Mouse (Mus musculus) small intestine, adult 2 months (tissue): ENCODE measurements around the gene Nhlrc3. TPM values are rescaled to one million over a fixed set of nuclear protein-coding genes. Genes with fewer than 3 reads are reported as not detected.

Experiments used
- H3K27ac ChIP-seq: fragments of 200-500 bp; 2 replicates; pipeline ENCODE4 v1.5.1; 2012; ENCODE audit warnings: low read depth, low read length, control low read depth, inconsistent platforms; ENCODE audit not compliant: insufficient read depth
- H3K27me3 ChIP-seq: fragments of 200-500 bp; 2 replicates; pipeline ENCODE4 v1.6.1; 2012; ENCODE audit warnings: mild to moderate bottlenecking, moderate library complexity, low read length, inconsistent platforms; ENCODE audit not compliant: control insufficient read depth, insufficient read depth
- H3K36me3 ChIP-seq: fragments of 200-500 bp; 2 replicates; pipeline ENCODE4 v1.6.1; 2012; ENCODE audit warnings: mild to moderate bottlenecking, low read length, control low read depth, inconsistent platforms; ENCODE audit not compliant: control insufficient read depth, insufficient read depth
- H3K4me1 ChIP-seq: fragments of 200-500 bp; 2 replicates; pipeline ENCODE4 v1.6.1; 2012; ENCODE audit warnings: low read length, inconsistent platforms, mixed read lengths; ENCODE audit not compliant: control insufficient read depth, insufficient read depth, insufficient read length
- H3K4me3 ChIP-seq: fragments of 200-500 bp; 2 replicates; pipeline ENCODE4 v1.5.1; 2012; ENCODE audit warnings: low read depth, mild to moderate bottlenecking, control low read depth, inconsistent platforms, low read length, moderate library complexity
- CTCF ChIP-seq: fragments of 200-500 bp; IDR thresholded peaks from 2 replicates; pipeline ENCODE4 v1.5.1; 2012; ENCODE audit warnings: low read depth, mild to moderate bottlenecking, control low read depth, inconsistent platforms, low read length, moderate library complexity, mixed read lengths; ENCODE audit not compliant: insufficient replicate concordance, insufficient read length; ENCODE audit errors: extremely low read depth
- POLR2A ChIP-seq: fragments of 200-500 bp; IDR thresholded peaks from 2 replicates; pipeline ENCODE4 v1.6.1; 2012; ENCODE audit warnings: low read depth, mild to moderate bottlenecking, control low read depth, inconsistent platforms, low read length, moderate library complexity
- WGBS: fragments of 180-500 bp; shearing (Covaris S2); methylation state at CpG from one replicate; pipeline ENCODE4 v1.1.7; 2018; 5-methylcytosine and 5-hydroxymethylcytosine counted together
- polyA plus RNA-seq: library from polyadenylated mRNA; depleted of rRNA; stranded (reverse); fragments of >200 nt; gene quantifications from 2 replicates; pipeline ENCODE4 v1.2.3, GENCODE M21; 2012

The Nhlrc3 gene
- polyA plus RNA-seq, 1 experiment, result 8.0 TPM

- Histone ChIP-seq H3K36me3 (peaks cover 13% of the 10 kb centered on the region), H3K27ac (no peak overlapping the region), H3K27me3 (no peaks in the 10 kb centered on the region), H3K4me1 (peaks cover 10% of the 10 kb centered on the region; the same call in 1 of the 2 replicates), H3K4me3 (no peak overlapping the region)
- 64% methylated on average over 5 of the region's 5 CpGs for WGBS
- TF ChIP-seq CTCF (no peak), POLR2A (no peak)
Measured at GRCm38 (mm10) chr3:53467356-53467755, 4.2 kb upstream of the Nhlrc3 start.

GRCm38 (mm10) chr3:53466481-53466880, 3.3 kb upstream of the Nhlrc3 start:
- H3K27me3 ChIP-seq, result no peaks in the 10 kb centered on the region
- no peak overlapping the region for H3K4me3 ChIP-seq
- WGBS, result 57% methylated on average over 9 of the region's 9 CpGs
- peaks cover 6% of the 10 kb centered on the region for H3K36me3 ChIP-seq
- peaks cover 10% of the 10 kb centered on the region; the same call in 1 of the 2 replicates for H3K4me1 ChIP-seq
- TF ChIP-seq POLR2A (no peak), CTCF (no peak)
- no peak overlapping the region for H3K27ac ChIP-seq

- H3K4me1 ChIP-seq, result peaks cover 10% of the 10 kb centered on the region; the same call in 1 of the 2 replicates
- no peaks in the 10 kb centered on the region for H3K27me3 ChIP-seq
- H3K4me3 ChIP-seq, result no peak overlapping the region
- TF ChIP-seq POLR2A, result no peak
- TF ChIP-seq CTCF, result no peak
- WGBS, result 13% methylated on average over 6 of the region's 6 CpGs
- H3K27ac ChIP-seq, result no peak overlapping the region
- H3K36me3 ChIP-seq, result peaks cover 5% of the 10 kb centered on the region
Measured at GRCm38 (mm10) chr3:53465330-53465729, 2.2 kb upstream of the Nhlrc3 start.

- Histone ChIP-seq H3K36me3 (peaks cover 11% of the 10 kb centered on the region), H3K27ac (peak overlapping the region; percentile 38; the same call in 1 of the 2 replicates), H3K27me3 (no peaks in the 10 kb centered on the region), H3K4me1 (peaks cover 8% of the 10 kb centered on the region; the same call in 1 of the 2 replicates), H3K4me3 (peak overlapping the region; percentile 96)
- TF ChIP-seq CTCF (no peak), POLR2A (no peak)
- WGBS, result under 1% methylated on average over 20 of the region's 20 CpGs
Measured at GRCm38 (mm10) chr3:53464146-53464698, 1.1 kb upstream of the Nhlrc3 start.

- under 1% methylated on average over 35 of the region's 35 CpGs for WGBS
- TF ChIP-seq CTCF, result no peak
- TF ChIP-seq POLR2A, result peak; percentile 36; the same call in 1 of the 2 replicates
- 0 out of 2 replicates have a peak, but pooled peaks cover 5% of the 10 kb centered on the region for H3K4me1 ChIP-seq
- H3K27ac ChIP-seq, result peak overlapping the region; percentile 38
- H3K36me3 ChIP-seq, result peaks cover 12% of the 10 kb centered on the region
- H3K4me3 ChIP-seq, result peak overlapping the region; percentile 96
- no peaks in the 10 kb centered on the region for H3K27me3 ChIP-seq
Measured at GRCm38 (mm10) chr3:53463765-53464114, 608 bp upstream of the Nhlrc3 start.

- 1% methylated on average over 9 of the region's 9 CpGs for WGBS
- Histone ChIP-seq H3K4me1 (0 out of 2 replicates have a peak, but pooled peaks cover 5% of the 10 kb centered on the region), H3K4me3 (peak overlapping the region; percentile 96), H3K27ac (peak overlapping the region; percentile 92), H3K27me3 (no peaks in the 10 kb centered on the region), H3K36me3 (peaks cover 17% of the 10 kb centered on the region)
- TF ChIP-seq CTCF (no peak), POLR2A (no peak)
Measured at GRCm38 (mm10) chr3:53462701-53463045, 459 bp downstream of the Nhlrc3 start.

- no peak for TF ChIP-seq POLR2A
- no peak for TF ChIP-seq CTCF
- peaks cover 39% of the 10 kb centered on the region for H3K36me3 ChIP-seq
- 69% methylated on average over 9 of the region's 9 CpGs for WGBS
- H3K4me1 ChIP-seq, result peaks cover 2% of the 10 kb centered on the region; the same call in 1 of the 2 replicates
- H3K27me3 ChIP-seq, result no peaks in the 10 kb centered on the region
- no peak overlapping the region for H3K4me3 ChIP-seq
- no peak overlapping the region for H3K27ac ChIP-seq
Measured at GRCm38 (mm10) chr3:53460106-53460505, 3.0 kb downstream of the Nhlrc3 start.
